Mouse (Mus musculus): ENCODE measurements around the gene Bcl2l13. TPM values are rescaled to one million over a fixed set of nuclear protein-coding genes. Genes with fewer than 3 reads are reported as not detected.
"Not testable (repeated sequence)": the region's sequence is repeated elsewhere in the genome, so short reads cannot be mapped to it uniquely, and the experiment has no call there.

Gene Bcl2l13
- total and polyA plus RNA-seq, 3 experiments = 43.7 to 49.9 TPM; not detected in 1

GRCm38 (mm10) chr6:120917975-120918374 is 82.0 kb downstream of the Bcl2l13 start:
- no peak overlapping the region for H3K9ac ChIP-seq (ENCODE audit: control insufficient read depth, low read depth, low read length, poor library complexity, severe bottlenecking)
- H3K36me3 ChIP-seq (ENCODE audit: control insufficient read depth in 1 of 2, insufficient read depth in 2 of 2, low read length in 2 of 2) = peaks cover 0 to 33% of the 10 kb centered on the region in 2 experiments; a peak in 2 of 4 replicates
- peaks cover 15 to 35% of the 10 kb centered on the region in 2 experiments for H3K4me1 ChIP-seq (ENCODE audit: control insufficient read depth in 1 of 2, insufficient read depth in 2 of 2, low read length in 2 of 2)
- H3K27me3 ChIP-seq (ENCODE audit: control insufficient read depth in 1 of 2, insufficient read depth in 2 of 2, low read length in 2 of 2) = no peaks in the 10 kb centered on the region
- DNase-seq (ENCODE audit: low read depth, low spot score) = no peak
- no peak overlapping the region for H3K4me3 ChIP-seq (ENCODE audit: control insufficient read depth in 1 of 2, insufficient read depth in 1 of 2, low read depth in 2 of 2, low read length in 2 of 2)
- H3K9me3 ChIP-seq (replicated peaks; ENCODE audit: insufficient read depth, low read length) = no peaks in the 10 kb centered on the region
- TF ChIP-seq POLR2AphosphoS2 (IDR thresholded peaks at IDR 0.05; ENCODE audit: low read length) = no peak
- no peak for TF ChIP-seq NRF1 (IDR thresholded peaks at IDR 0.05; ENCODE audit: insufficient read depth, low read depth, low read length, poor library complexity, severe bottlenecking)
- TF ChIP-seq CHD1 (IDR thresholded peaks at IDR 0.05; ENCODE audit: low read depth, low read length) = no peak
- no peak for TF ChIP-seq UBTF (IDR thresholded peaks at IDR 0.05; ENCODE audit: borderline replicate concordance, insufficient read depth, low read depth, low read length)
- no peak for TF ChIP-seq MAX (IDR thresholded peaks at IDR 0.05; ENCODE audit: low read length)
- no peak for TF ChIP-seq ZNF384 (IDR thresholded peaks at IDR 0.05; ENCODE audit: low read depth, low read length)
- no peak for TF ChIP-seq KAT2A (conservative IDR thresholded peaks at IDR 0.05; ENCODE audit: low read depth, low read length)
- TF ChIP-seq SMC3 (IDR thresholded peaks at IDR 0.05; ENCODE audit: low read depth, low read length) = no peak
- TF ChIP-seq MAZ (IDR thresholded peaks at IDR 0.05; ENCODE audit: low read depth, low read length) = no peak
- no peak for TF ChIP-seq CTCF (IDR thresholded peaks at IDR 0.05 in 2 of 3, conservative IDR thresholded peaks at IDR 0.05 in 1 of 3; ENCODE audit: control insufficient read depth in 1 of 3, insufficient read depth in 1 of 3, low read depth in 2 of 3, low read length in 3 of 3, poor library complexity in 1 of 3, severe bottlenecking in 1 of 3)
- TF ChIP-seq CHD2 (IDR thresholded peaks at IDR 0.05; ENCODE audit: low read length) = no peak
- H3K27ac ChIP-seq (ENCODE audit: control insufficient read depth, low read depth, low read length) = no peak overlapping the region
- peaks cover 21% of the 10 kb centered on the region for H3K79me2 ChIP-seq (ENCODE audit: control insufficient read depth, insufficient read depth, low read length, poor library complexity)

- H3K4me1 ChIP-seq (ENCODE audit: control insufficient read depth in 1 of 2, insufficient read depth in 2 of 2, low read length in 2 of 2); H3K27ac ChIP-seq (ENCODE audit: control insufficient read depth, low read depth, low read length); H3K9ac ChIP-seq (ENCODE audit: control insufficient read depth, low read depth, low read length, poor library complexity, severe bottlenecking); H3K4me3 ChIP-seq (ENCODE audit: control insufficient read depth in 1 of 2, insufficient read depth in 1 of 2, low read depth in 2 of 2, low read length in 2 of 2); H3K79me2 ChIP-seq (ENCODE audit: control insufficient read depth, insufficient read depth, low read length, poor library complexity); H3K36me3 ChIP-seq (ENCODE audit: control insufficient read depth in 1 of 2, insufficient read depth in 2 of 2, low read length in 2 of 2); H3K9me3 ChIP-seq (replicated peaks; ENCODE audit: insufficient read depth, low read length); H3K27me3 ChIP-seq (ENCODE audit: control insufficient read depth in 1 of 2, insufficient read depth in 2 of 2, low read length in 2 of 2): not testable (repeated sequence)
- DNase-seq (ENCODE audit: low read depth, low spot score) = peak; percentile 73
- TF ChIP-seq ZNF384 (IDR thresholded peaks at IDR 0.05; ENCODE audit: low read depth, low read length) (peak; percentile 91), ETS1 (IDR thresholded peaks at IDR 0.05; ENCODE audit: low read depth, low read length) (peak; percentile 68), RCOR1 (IDR thresholded peaks at IDR 0.05; ENCODE audit: low read depth, low read length) (0 out of 2 replicates have a peak, but pooled peaks have one; percentile 40), EP300 (IDR thresholded peaks at IDR 0.05; ENCODE audit: low read depth in 1 of 2, low read length in 2 of 2) (peak; percentile 63 to 81), TAL1 (IDR thresholded peaks at IDR 0.05; ENCODE audit: low read length) (peak; percentile 50), TCF12 (IDR thresholded peaks at IDR 0.05; ENCODE audit: low read depth, low read length) (peak; percentile 86), CTCF (IDR thresholded peaks at IDR 0.05 in 2 of 3, conservative IDR thresholded peaks at IDR 0.05 in 1 of 3; ENCODE audit: control insufficient read depth in 1 of 3, insufficient read depth in 1 of 3, low read depth in 2 of 3, low read length in 3 of 3, poor library complexity in 1 of 3, severe bottlenecking in 1 of 3) (0 out of 6 replicates have a peak, but pooled peaks of 1 of the 3 experiments have one; percentile 5), GATA1 (IDR thresholded peaks at IDR 0.05; ENCODE audit: low read depth, low read length) (peak; percentile 66)
These were observed 88.8 kb downstream of the Bcl2l13 start for GRCm38 (mm10) chr6:120924791-120925321.

Measured in MEL (cell line).